In the genomic region with DNA sequence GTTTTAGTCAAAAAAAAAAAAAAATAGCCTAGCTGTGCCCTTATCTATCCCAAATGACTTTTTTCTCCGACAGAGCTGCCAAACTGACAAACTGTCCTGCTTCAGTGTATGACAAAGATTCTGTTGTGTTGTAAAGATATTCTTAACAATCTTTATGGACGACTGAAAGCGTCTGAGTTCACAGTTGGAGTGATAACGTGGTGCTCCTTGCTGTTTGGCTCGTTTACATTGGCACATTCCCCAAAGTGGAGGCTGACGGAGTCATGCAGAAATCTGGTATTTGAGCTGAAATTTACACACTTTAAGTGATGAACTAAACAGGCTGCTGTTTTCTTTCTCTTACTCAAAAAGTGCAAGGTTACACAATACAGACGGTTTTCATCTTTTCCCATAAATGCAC, we compare ENCODE assay signal across 8 mouse cellular contexts.
DNase-seq lines count a peak whose midpoint lies in the region; ATAC-seq and TF ChIP-seq lines count a peak whose summit lies in the region.

No protein-coding gene starts in this region.

- H3K9ac ChIP-seq in hindbrain, embryonic 11.5 days (ENCODE audit: low read depth, low read length), result no peak overlapping the region
- no peak overlapping the region for H3K9ac ChIP-seq in hindbrain, postnatal 0 days (replicated peaks; ENCODE audit: low read length)

- no peak overlapping the region for H3K4me3 ChIP-seq in hindbrain, embryonic 11.5 days (ENCODE audit: low read depth, low read length)
- no peak overlapping the region for H3K4me3 ChIP-seq in hindbrain, embryonic 10.5 days
- no peak overlapping the region for H3K4me3 ChIP-seq in embryonic fibroblast, embryonic 13.5 days (ENCODE audit: insufficient read depth, low read length)
- no peak overlapping the region for H3K4me3 ChIP-seq in hindbrain, postnatal 0 days (ENCODE audit: low read length)

- H3K4me1 ChIP-seq in hindbrain, embryonic 11.5 days (replicated peaks; ENCODE audit: control insufficient read depth, insufficient read depth, low read length), result no peaks in the 10 kb centered on the region
- H3K4me1 ChIP-seq in hindbrain, embryonic 10.5 days (replicated peaks), result peaks cover 7% of the 10 kb centered on the region; the same call in 1 of the 2 replicates
- peaks cover 2% of the 10 kb centered on the region; the same call in 1 of the 2 replicates for H3K4me1 ChIP-seq in embryonic fibroblast, embryonic 13.5 days (ENCODE audit: control insufficient read depth, insufficient read depth, low read length)
- no peaks in the 10 kb centered on the region for H3K4me1 ChIP-seq in hindbrain, postnatal 0 days (ENCODE audit: insufficient read depth, low read length)

- no peak for TF ChIP-seq POLR2A in embryonic fibroblast, embryonic 13.5 days (IDR thresholded peaks at IDR 0.05; ENCODE audit: low read depth, low read length)

- no peak for ATAC-seq in hindbrain, embryonic 11.5 days (ENCODE audit: low FRiP score)
- ATAC-seq in hindbrain, postnatal 0 days, result no peak
- no peak for ATAC-seq in megakaryocyte, adult 5-6 weeks (ENCODE audit: poor library complexity, severe bottlenecking)

- H3K27me3 ChIP-seq in hindbrain, embryonic 11.5 days (ENCODE audit: control insufficient read depth, insufficient read depth, low read length), result no peaks in the 10 kb centered on the region
- no peaks in the 10 kb centered on the region for H3K27me3 ChIP-seq in hindbrain, embryonic 10.5 days (ENCODE audit: insufficient read depth, poor library complexity, severe bottlenecking)
- H3K27me3 ChIP-seq in hindbrain, postnatal 0 days (ENCODE audit: insufficient read depth, low read length), result no peaks in the 10 kb centered on the region

- TF ChIP-seq CTCF in embryonic fibroblast, embryonic 13.5 days (IDR thresholded peaks at IDR 0.05; ENCODE audit: borderline replicate concordance, insufficient read depth, low read length), result no peak
- no peak for TF ChIP-seq CTCF in hindbrain, postnatal 0 days (IDR thresholded peaks at IDR 0.05; ENCODE audit: low read depth)

- peak; percentile 12 for DNase-seq in hindbrain, embryonic 11.5 days (ENCODE audit: low spot score)
- DNase-seq in hindbrain, embryonic 10.5 days (ENCODE audit: low spot score), result no peak
- DNase-seq in Muller cell, postnatal 12 days (ENCODE audit: inconsistent ontology term), result peak; percentile 41
- peak; percentile 39 for DNase-seq in hindbrain, postnatal 0 days (ENCODE audit: low spot score)
- DNase-seq in yolk sac, embryonic 10.5 days (ENCODE audit: low spot score), result peak; percentile 5
- no peak for DNase-seq in c-Kit-positive CD71-positive TER-119-positive erythroid progenitor cells, embryonic 14.5 days (ENCODE audit: low spot score)

- 31% methylated on average over 7 of the region's 7 CpGs for WGBS in hindbrain, embryonic 11.5 days
- WGBS in hindbrain, embryonic 10.5 days, result 40% methylated on average over 7 of the region's 7 CpGs
- 12% methylated on average over 7 of the region's 7 CpGs for WGBS in hindbrain, postnatal 0 days

- H3K9me3 ChIP-seq in hindbrain, embryonic 11.5 days (ENCODE audit: control insufficient read depth, low read length), result no peaks in the 10 kb centered on the region
- H3K9me3 ChIP-seq in hindbrain, embryonic 10.5 days, result no peaks in the 10 kb centered on the region
- H3K9me3 ChIP-seq in hindbrain, postnatal 0 days (ENCODE audit: low read length), result no peaks in the 10 kb centered on the region

- no peak overlapping the region for H3K27ac ChIP-seq in hindbrain, embryonic 11.5 days (ENCODE audit: low read depth, low read length)
- H3K27ac ChIP-seq in hindbrain, embryonic 10.5 days, result no peak overlapping the region
- H3K27ac ChIP-seq in embryonic fibroblast, embryonic 13.5 days (ENCODE audit: insufficient read depth, low read length), result peak overlapping the region; percentile 51; the same call in 1 of the 2 replicates
- H3K27ac ChIP-seq in hindbrain, postnatal 0 days, result no peak overlapping the region

- no peaks in the 10 kb centered on the region for H3K36me3 ChIP-seq in hindbrain, embryonic 11.5 days (ENCODE audit: control insufficient read depth, insufficient read depth, low read length)
- no peaks in the 10 kb centered on the region for H3K36me3 ChIP-seq in hindbrain, embryonic 10.5 days
- no peaks in the 10 kb centered on the region for H3K36me3 ChIP-seq in hindbrain, postnatal 0 days (ENCODE audit: insufficient read depth, low read length)

- no peak overlapping the region for H3K4me2 ChIP-seq in hindbrain, embryonic 11.5 days (replicated peaks; ENCODE audit: low read depth, low read length)
- H3K4me2 ChIP-seq in hindbrain, postnatal 0 days (ENCODE audit: low read depth, low read length), result peak overlapping the region; percentile 40; the same call in 1 of the 2 replicates

Comparison
In these comparisons a context has a peak if more than half of its experiments do, and no peak if none do; other contexts are left out.
1. DNase-seq: peak in hindbrain, embryonic 11.5 days (single experiment), Muller cell, postnatal 12 days (single experiment), hindbrain, postnatal 0 days (single experiment) and yolk sac, embryonic 10.5 days (single experiment); none in hindbrain, embryonic 10.5 days (single experiment) and c-Kit-positive CD71-positive TER-119-positive erythroid progenitor cells, embryonic 14.5 days (single experiment).